Mouse (Mus musculus) common myeloid progenitor, adult 5-6 weeks (primary cell): Measurements from ENCODE around the gene St6galnac3. TPM values are rescaled to one million over a fixed set of nuclear protein-coding genes. Genes with fewer than 3 reads are reported as not detected.

Source experiments
- ATAC-seq: replicated peaks from 2 replicates; pipeline ENCODE4 v1.8.0; 2016; ENCODE audit warnings: low read depth, mild to moderate bottlenecking, moderate TSS enrichment, inconsistent platforms; ENCODE audit not compliant: poor library complexity, severe bottlenecking
- total RNA-seq: library from RNA; stranded (forward); fragments of 200-1000, 187-1606 nt; gene quantifications from 2 replicates; pipeline ENCODE4 v1.2.3, GENCODE M21; 2017

Gene St6galnac3
- total RNA-seq, 1 experiment from 2014 or later, result 2.7 TPM

DNA sequence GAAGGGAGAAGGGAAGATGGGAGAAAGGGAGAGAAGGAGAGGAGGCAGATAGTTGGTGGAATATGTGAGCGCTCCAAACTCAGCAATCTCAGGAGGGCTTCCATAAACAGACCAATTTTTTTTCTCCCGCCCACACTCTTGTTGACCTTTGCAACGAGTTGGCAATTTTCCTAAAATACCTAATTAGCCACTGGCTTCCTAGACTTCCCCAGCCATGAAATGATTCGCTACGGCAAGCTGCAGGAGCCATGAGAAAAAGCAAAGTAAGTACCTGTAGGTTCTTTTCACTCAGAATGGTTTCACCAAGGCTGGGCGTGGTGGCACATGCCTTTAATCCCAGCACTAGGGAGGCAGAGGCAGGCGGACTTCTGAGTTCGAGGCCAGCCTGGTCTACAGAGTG lies 25.9 kb downstream of the St6galnac3 start:
- no peak for ATAC-seq

GRCm38 (mm10) chr3:153692978-153693377 lies 32.0 kb downstream of the St6galnac3 start:
- ATAC-seq, result no peak

DNA sequence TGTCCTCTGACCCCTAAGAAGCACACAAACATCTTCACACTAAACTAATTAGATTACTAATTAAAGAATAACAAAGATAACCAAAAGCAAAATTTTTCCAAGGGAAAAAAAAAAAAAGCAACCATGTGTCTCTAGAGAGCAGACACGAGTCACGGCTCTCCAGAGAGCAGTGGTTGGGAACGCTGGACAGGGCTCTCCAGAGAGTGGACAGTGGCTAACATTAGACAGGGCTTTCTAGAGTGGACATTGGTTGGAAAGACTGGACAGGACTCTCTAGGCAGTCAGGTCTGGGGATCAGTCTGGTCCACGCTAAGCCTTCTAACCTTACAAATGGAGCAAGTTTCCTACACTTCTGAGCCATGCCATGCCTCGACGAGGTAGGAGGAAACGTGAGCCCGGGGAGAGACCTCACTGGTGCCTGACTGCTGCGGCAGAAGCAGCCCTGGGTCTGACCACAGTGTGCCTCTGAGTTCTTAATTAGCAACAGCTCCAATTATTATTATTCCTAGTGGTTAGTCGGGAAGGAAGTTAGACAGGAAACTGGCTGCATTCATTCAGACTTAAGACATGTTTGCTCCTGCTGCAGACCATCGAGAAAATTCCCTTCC lies 32.7 kb downstream of the St6galnac3 start:
- peak; percentile 34; the same call in 1 of the 2 replicates for ATAC-seq

DNA sequence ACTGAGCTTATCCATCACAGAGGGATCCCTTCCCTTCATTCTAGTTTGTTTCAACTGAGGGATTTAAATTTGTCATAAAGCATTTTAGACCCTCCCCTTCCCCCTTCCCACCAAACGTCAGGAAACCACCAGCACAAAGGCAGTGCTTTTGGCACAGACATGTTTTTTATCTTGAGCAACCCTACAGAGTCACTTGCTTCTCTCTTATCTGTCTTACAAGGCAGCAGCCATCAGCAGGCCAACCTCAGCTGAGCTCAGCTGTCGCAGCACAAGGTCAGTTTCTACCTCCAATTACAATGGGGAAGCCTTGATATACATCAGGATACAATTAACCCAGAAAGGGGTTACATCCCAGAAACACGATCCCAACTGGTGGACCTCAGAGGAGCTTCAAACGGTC lies 33.4 kb downstream of the St6galnac3 start:
- ATAC-seq, result peak; percentile 73

DNA sequence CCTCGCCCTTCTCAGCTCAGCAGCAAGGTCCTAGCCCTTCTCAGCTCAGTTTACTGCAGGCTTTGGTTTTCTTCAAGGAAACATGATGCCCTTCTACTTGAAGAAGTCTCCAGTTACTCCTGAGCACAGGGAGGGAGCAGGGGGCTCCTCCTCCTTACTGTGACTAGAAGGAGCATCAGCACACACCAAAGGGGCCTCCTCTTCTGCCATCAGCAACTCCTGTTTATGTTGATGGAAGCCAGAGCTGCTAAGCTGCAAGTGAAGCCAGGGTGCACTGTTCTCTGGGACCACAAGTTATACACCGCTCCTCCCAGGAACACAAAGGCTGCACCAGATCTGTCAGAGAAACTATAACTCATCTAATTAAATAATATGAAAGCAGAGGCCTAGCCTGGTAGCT lies 34.4 kb downstream of the St6galnac3 start:
- ATAC-seq, result no peak

GRCm38 (mm10) chr3:153689793-153690291 lies 35.1 kb downstream of the St6galnac3 start:
- peak; percentile 63 for ATAC-seq

- no peak for ATAC-seq
Measured at GRCm38 (mm10) chr3:153687896-153688295, 37.1 kb downstream of the St6galnac3 start.

- ATAC-seq, result no peak
Measured at GRCm38 (mm10) chr3:153684909-153685308, 40.1 kb downstream of the St6galnac3 start.

DNA sequence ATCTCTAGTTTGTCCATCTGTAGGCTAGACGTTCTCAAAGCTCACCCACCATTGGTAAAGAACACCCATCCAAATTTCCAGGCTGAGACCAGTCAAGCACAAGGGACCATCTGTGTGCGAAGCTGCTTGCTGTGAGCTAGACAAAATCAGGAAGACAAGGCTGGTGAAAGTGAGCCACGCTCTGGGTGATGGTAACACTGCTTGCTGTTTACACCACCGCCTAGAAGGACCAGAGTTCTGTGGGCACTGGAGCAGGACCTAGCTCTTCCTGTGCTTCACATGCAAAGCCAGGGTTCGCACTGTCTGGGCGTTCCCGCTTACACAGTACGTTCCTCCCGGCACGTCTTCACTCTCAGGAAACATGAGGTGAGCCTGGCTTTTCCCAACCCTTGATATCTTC lies 42.7 kb downstream of the St6galnac3 start:
- ATAC-seq, result no peak

DNA sequence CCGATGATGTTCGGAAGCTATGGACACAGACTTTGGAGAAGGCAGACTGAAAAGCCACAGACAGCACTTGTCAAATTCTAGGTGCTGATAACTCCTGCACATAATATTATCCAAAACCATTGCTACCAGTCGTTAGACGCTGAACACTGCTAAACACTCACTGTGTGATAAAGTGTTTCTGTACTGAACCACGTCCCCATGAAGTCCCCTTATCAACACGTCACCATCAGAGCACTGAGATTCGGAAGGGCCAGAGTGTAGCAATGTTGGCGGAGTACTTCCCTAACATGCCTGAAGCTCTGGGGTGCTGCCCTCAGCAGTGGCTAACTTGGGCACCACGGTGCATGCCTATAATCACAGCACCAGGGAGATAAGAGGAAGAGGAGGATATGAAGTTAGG lies 43.3 kb downstream of the St6galnac3 start:
- ATAC-seq, result peak; percentile 51

GRCm38 (mm10) chr3:153675832-153676231 lies 49.1 kb downstream of the St6galnac3 start:
- no peak for ATAC-seq

DNA sequence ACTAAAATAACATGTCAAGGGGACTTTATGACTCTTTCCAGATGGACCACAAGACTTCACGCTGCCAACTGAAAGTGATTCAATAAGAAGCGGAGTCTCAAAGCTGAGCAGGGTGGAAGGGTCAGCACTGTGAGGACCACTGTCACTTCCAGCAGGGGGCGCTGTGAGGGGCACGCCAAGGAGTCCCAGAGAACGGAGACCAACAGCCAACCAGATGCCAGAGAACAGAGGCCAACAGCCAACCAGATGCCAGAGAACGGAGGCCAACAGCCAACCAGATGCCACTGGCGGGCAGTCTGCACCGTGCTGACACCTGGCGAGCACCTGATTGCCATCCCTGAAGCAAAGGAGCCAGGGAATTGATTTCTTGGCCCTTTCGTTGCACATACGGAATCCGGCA lies 49.9 kb downstream of the St6galnac3 start:
- peak; percentile 30 for ATAC-seq

GRCm38 (mm10) chr3:153674359-153674758 lies 50.6 kb downstream of the St6galnac3 start:
- ATAC-seq, result no peak

DNA sequence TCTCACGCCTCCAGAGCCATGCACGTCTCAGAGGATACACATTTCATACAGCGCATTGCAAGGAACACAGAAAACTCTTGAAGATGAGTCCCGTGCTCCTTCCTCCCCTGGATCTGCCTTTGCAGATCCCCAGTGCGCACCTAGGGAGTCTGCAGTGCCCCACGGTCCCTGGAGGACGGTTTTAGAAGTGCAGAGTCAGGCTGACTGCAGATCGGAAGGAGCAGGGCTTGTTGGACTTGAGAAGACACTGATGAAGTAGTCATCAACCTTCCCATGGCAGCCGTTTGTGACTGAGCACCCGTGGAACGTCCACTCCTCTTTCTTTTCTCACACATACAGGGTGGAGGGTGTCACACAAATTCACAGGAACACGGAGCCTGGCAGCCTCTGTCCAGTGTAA lies 51.5 kb downstream of the St6galnac3 start:
- no peak for ATAC-seq

DNA sequence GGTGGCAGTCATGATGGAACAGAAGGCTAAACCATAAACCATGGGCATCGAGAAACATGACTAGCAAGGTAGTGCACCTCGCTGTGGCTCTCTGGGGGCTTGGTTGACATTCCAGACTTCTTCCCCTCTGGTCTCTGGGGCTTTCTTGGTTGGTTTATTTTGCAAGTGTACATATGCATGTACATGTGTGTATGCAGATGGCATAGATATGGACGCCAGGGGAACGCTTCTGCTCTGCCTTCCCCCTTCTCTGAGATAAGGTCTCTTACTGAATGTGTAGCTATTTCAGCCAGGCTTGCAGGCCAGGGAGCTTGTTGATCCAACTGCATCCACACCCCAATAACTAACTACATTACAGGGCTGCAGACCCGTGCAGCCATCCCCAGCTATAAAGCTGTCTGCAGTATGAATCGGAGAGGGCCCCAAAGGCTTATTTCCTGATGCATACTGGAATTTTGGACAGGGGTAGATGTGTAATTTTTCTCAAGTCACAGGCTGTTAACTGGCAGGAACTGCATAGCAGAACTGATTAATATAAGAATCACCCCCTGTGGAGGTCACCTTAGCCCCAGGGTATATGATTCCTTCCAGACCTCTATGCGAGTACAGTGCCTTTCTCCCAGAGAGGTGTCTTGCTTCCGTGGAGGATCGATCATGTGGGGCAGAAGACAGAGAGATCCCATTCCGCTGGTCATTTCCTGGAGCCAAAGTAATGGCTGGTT lies 53.9 kb downstream of the St6galnac3 start:
- ATAC-seq, result no peak

DNA sequence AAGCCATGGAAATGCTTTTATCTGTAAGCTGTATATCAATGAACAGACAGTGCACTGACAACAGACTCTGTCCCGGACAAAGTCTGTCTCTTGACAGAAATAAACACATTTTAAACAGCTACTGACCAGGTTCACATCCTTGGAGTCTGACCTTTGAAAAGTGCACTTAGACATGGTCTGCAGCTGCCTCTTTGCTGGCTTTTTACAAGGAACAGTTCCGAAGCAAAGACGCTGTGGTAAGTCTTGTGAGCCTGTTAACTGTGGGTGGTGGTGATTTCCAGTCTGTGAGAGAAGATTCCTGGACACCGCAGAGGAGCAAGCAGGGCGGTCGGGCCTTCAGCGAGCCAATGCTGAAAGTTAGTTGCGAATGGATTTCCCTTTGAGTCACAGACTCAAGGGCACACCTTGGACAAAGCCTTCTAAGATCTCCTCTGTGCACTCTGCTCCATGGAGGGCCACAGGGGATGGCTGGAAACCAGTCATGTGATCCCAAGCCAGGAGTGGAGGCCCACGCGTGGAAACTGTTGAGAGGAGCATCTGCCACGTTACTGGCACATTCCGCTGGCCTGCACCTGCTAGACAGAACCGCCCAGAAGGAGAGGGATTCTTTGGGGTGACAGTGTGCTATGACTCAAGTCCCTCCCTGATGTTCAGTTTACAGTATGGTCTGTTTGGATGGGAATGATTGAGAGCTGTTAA lies 55.1 kb downstream of the St6galnac3 start:
- ATAC-seq, result no peak

- ATAC-seq, result no peak
Measured at GRCm38 (mm10) chr3:153669329-153669728, 55.6 kb downstream of the St6galnac3 start.

- peak; percentile 78 for ATAC-seq
Measured at GRCm38 (mm10) chr3:153668447-153669290, 56.3 kb downstream of the St6galnac3 start.

DNA sequence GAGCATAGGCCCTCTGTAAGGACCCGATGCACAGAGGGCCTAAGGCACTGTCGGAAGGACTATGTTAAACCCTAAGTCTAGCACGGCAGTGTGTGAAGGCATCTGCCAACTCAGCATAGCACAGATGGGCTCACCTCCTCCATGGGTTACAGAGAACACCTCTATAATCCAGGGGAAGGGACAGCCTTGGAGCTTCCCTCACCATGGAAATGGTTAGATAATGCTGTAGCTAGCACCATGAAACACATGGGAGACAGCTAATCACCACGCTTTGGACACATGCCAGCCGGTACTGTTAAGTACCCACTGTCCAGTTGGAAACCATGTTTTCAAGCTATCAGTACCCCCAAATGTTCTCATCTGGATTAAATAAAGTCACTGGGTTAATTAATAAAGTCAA lies 60.3 kb downstream of the St6galnac3 start:
- no peak for ATAC-seq

DNA sequence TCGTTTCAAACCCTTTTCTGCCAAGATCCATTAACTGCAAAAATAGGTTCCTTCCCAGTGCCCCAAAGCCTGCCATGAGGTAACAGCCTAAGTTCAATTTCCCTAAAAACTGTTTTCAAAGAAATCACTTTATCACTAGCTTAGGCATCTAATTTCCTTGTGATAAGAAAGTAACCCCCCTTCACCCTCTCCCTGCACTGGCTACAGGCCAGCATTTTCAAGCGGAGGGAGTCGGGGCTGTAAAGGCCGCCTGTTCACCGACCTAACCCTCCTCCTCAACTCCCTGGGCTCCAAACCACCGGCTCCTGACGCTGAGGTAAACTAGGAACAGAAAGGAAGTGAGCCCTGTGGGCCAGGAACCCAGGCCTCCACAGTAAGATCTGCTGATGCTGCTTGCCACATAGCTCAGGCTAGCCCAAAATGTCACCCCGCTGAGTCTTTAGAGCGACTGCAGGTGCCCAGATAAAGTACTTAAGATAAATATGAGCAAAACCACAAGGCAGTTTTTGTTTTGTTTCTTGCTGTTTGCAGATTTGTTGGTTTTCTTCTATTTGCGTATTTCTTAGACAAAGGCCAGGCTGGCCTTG lies 61.0 kb downstream of the St6galnac3 start:
- peak; percentile 49 for ATAC-seq
